Mouse (Mus musculus): ENCODE data around the gene Tubb2a.

GRCm38 (mm10) chr13:34120536-34120935, 42.7 kb upstream of the Tubb2a start:
- TF ChIP-seq USF1 (IDR thresholded peaks at IDR 0.05; ENCODE audit: low read depth) (no peak), POLR2A (IDR thresholded peaks at IDR 0.05; ENCODE audit: insufficient read length, low read depth) (no peak), TCF3 (IDR thresholded peaks at IDR 0.05; ENCODE audit: insufficient read length, low read depth) (no peak), MAX (IDR thresholded peaks at IDR 0.05; ENCODE audit: low read depth) (no peak), POLR2AphosphoS2 (IDR thresholded peaks at IDR 0.05; ENCODE audit: insufficient read length, low read depth) (no peak), CEBPB (IDR thresholded peaks at IDR 0.05; ENCODE audit: insufficient read depth, poor library complexity, severe bottlenecking) (no peak), TCF12 (IDR thresholded peaks at IDR 0.05; ENCODE audit: insufficient read depth, poor library complexity, severe bottlenecking) (no peak), MYOG (IDR thresholded peaks at IDR 0.05; ENCODE audit: control insufficient read depth in 1 of 3, insufficient read depth in 1 of 3, insufficient read length in 2 of 3, low read depth in 2 of 3) (no peak), E2F4 (IDR thresholded peaks at IDR 0.05; ENCODE audit: insufficient read depth) (no peak), REST (IDR thresholded peaks at IDR 0.05; ENCODE audit: insufficient read depth, insufficient read length) (no peak)
